Mouse (Mus musculus) liver, embryonic 15.5 days (tissue): ENCODE measurements around the gene D630039A03Rik. TPM values are rescaled to one million over a fixed set of nuclear protein-coding genes. Genes with fewer than 3 reads are reported as not detected.
A peak's percentile ranks its signal among the peaks of the same experiment; 100 is the strongest.

Source experiments
- ATAC-seq: fragments of 200-750 bp; cut with Nextera tagmentation; 2 replicates; pipeline ENCODE4 v1.8.0; 2017; ENCODE audit warnings: moderate number of reproducible peaks, mild to moderate bottlenecking, moderate library complexity; ENCODE audit not compliant: insufficient read depth
- H3K27ac ChIP-seq: fragments of 300-500 bp; sonication (generic); replicated peaks from 2 replicates; pipeline ENCODE4 v1.5.1; 2015; ENCODE audit warnings: mild to moderate bottlenecking, inconsistent platforms
- H3K27me3 ChIP-seq: fragments of 300-500 bp; sonication (generic); 2 replicates; pipeline ENCODE4 v1.6.1; 2015; ENCODE audit warnings: mild to moderate bottlenecking, inconsistent platforms
- H3K36me3 ChIP-seq: fragments of 300-500 bp; sonication (generic); replicated peaks from 2 replicates; pipeline ENCODE4 v1.6.1; 2015; ENCODE audit warnings: moderate library complexity, mild to moderate bottlenecking, inconsistent platforms
- H3K4me1 ChIP-seq: fragments of 300-500 bp; sonication (generic); replicated peaks from 2 replicates; pipeline ENCODE4 v1.6.1; 2015; ENCODE audit warnings: inconsistent platforms
- H3K4me2 ChIP-seq: fragments of 300-500 bp; sonication (generic); 2 replicates; pipeline ENCODE4 v1.6.1; 2015; ENCODE audit warnings: moderate library complexity, mild to moderate bottlenecking, inconsistent platforms
- H3K4me3 ChIP-seq: fragments of 300-500 bp; sonication (generic); replicated peaks from 2 replicates; pipeline ENCODE4 v1.5.1; 2015; ENCODE audit warnings: mild to moderate bottlenecking, inconsistent platforms
- H3K9ac ChIP-seq: fragments of 300-500 bp; sonication (generic); 2 replicates; pipeline ENCODE4 v1.6.1; 2015; ENCODE audit warnings: moderate library complexity, mild to moderate bottlenecking, inconsistent platforms
- H3K9me3 ChIP-seq: fragments of 300-500 bp; sonication (generic); replicated peaks from 2 replicates; pipeline ENCODE4 v1.6.1; 2016; ENCODE audit warnings: inconsistent platforms
- WGBS: fragments of 180-500 bp; shearing (Covaris S2); methylation state at CpG from one replicate; pipeline ENCODE4 v1.1.7; 2015; ENCODE audit warnings: mixed read lengths; ENCODE audit not compliant: insufficient replicate concordance; 5-methylcytosine and 5-hydroxymethylcytosine counted together
- polyA plus RNA-seq: library from polyadenylated mRNA; unstranded; fragments of >200 nt; fragmentation: Nextera tagmentation; extraction: Ambion mirVana; gene quantifications from 2 replicates; pipeline ENCODE4 v1.2.1, GENCODE M21; 2015

The D630039A03Rik gene
- polyA plus RNA-seq, 1 experiment from 2014 or later: 0.13 TPM

- Histone ChIP-seq H3K4me3 (peak overlapping the region; percentile 88; the same call in 1 of the 2 replicates), H3K4me2 (peak overlapping the region; percentile 93), H3K27ac (0 out of 2 replicates have a peak overlapping the region, but pooled peaks have one; percentile 6), H3K36me3 (peaks cover 45% of the 10 kb centered on the region), H3K4me1 (peaks cover 52% of the 10 kb centered on the region), H3K27me3 (peaks cover 6% of the 10 kb centered on the region; the same call in 1 of the 2 replicates), H3K9me3 (no peaks in the 10 kb centered on the region), H3K9ac (no peak overlapping the region)
- WGBS: 83% methylated on average over 7 of the region's 7 CpGs
- ATAC-seq: no peak
These were observed 37.7 kb upstream of the D630039A03Rik start for GRCm38 (mm10) chr4:57953796-57954195.

- H3K9ac ChIP-seq: no peak overlapping the region
- peaks cover 50% of the 10 kb centered on the region for H3K36me3 ChIP-seq
- peaks cover 51% of the 10 kb centered on the region for H3K4me1 ChIP-seq
- no peak overlapping the region for H3K4me2 ChIP-seq
- no peak for ATAC-seq
- 92% methylated on average over 1 of the region's 1 CpGs for WGBS
- H3K27ac ChIP-seq: no peak overlapping the region
- 0 out of 2 replicates have a peak, but pooled peaks cover under 1% of the 10 kb centered on the region for H3K27me3 ChIP-seq
- no peaks in the 10 kb centered on the region for H3K9me3 ChIP-seq
- H3K4me3 ChIP-seq: no peak overlapping the region
These were observed 36.8 kb upstream of the D630039A03Rik start for GRCm38 (mm10) chr4:57952891-57953290.

GRCm38 (mm10) chr4:57952416-57952815 lies 36.3 kb upstream of the D630039A03Rik start:
- ATAC-seq: no peak
- H3K27ac ChIP-seq: no peak overlapping the region
- H3K4me2 ChIP-seq: no peak overlapping the region
- no peak overlapping the region for H3K9ac ChIP-seq
- peaks cover 47% of the 10 kb centered on the region for H3K4me1 ChIP-seq
- no peak overlapping the region for H3K4me3 ChIP-seq
- peaks cover 54% of the 10 kb centered on the region for H3K36me3 ChIP-seq
- H3K9me3 ChIP-seq: no peaks in the 10 kb centered on the region
- no peaks in the 10 kb centered on the region for H3K27me3 ChIP-seq
- WGBS: 78% methylated on average over 3 of the region's 3 CpGs

- Histone ChIP-seq H3K27me3 (no peaks in the 10 kb centered on the region), H3K9me3 (no peaks in the 10 kb centered on the region), H3K27ac (no peak overlapping the region), H3K9ac (no peak overlapping the region), H3K36me3 (peaks cover 78% of the 10 kb centered on the region), H3K4me1 (peaks cover 33% of the 10 kb centered on the region), H3K4me2 (no peak overlapping the region), H3K4me3 (no peak overlapping the region)
- WGBS: 85% methylated on average over 6 of the region's 6 CpGs
- no peak for ATAC-seq
These were observed 33.8 kb upstream of the D630039A03Rik start for GRCm38 (mm10) chr4:57949866-57950265.

DNA sequence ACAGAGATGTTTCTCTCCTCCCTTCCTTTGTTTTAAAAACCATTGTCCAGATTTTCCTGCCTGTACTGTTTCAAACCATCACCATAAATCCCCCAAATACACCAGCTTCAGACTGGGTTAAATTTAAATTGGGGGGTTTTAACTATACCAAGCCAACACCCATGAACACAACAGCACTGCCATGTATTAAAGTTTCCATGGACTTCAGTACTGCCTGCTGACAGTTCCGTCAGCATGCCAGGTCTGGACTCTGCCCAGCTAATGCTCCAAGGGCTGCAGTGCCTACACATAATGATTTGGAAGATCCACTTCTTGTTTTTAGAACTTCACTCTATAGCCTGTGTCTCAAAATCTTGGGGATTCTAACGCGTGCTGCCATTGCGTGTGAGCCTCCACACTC lies 31.4 kb upstream of the D630039A03Rik start:
- ATAC-seq: no peak
- H3K9me3 ChIP-seq: no peaks in the 10 kb centered on the region
- H3K36me3 ChIP-seq: peaks cover 89% of the 10 kb centered on the region
- H3K4me3 ChIP-seq: no peak overlapping the region
- H3K9ac ChIP-seq: no peak overlapping the region
- 88% methylated on average over 4 of the region's 4 CpGs for WGBS
- no peak overlapping the region for H3K27ac ChIP-seq
- H3K27me3 ChIP-seq: no peaks in the 10 kb centered on the region
- peaks cover 14% of the 10 kb centered on the region for H3K4me1 ChIP-seq
- no peak overlapping the region for H3K4me2 ChIP-seq

GRCm38 (mm10) chr4:57947036-57947435 lies 30.9 kb upstream of the D630039A03Rik start:
- H3K36me3 ChIP-seq: peaks cover 84% of the 10 kb centered on the region
- H3K9me3 ChIP-seq: no peaks in the 10 kb centered on the region
- no peaks in the 10 kb centered on the region for H3K27me3 ChIP-seq
- H3K4me2 ChIP-seq: no peak overlapping the region
- peaks cover 9% of the 10 kb centered on the region; the same call in 1 of the 2 replicates for H3K4me1 ChIP-seq
- WGBS: 71% methylated on average over 10 of the region's 10 CpGs
- no peak overlapping the region for H3K4me3 ChIP-seq
- no peak overlapping the region for H3K9ac ChIP-seq
- H3K27ac ChIP-seq: no peak overlapping the region
- ATAC-seq: no peak

- Histone ChIP-seq H3K36me3 (peaks cover 47% of the 10 kb centered on the region), H3K4me1 (no peaks in the 10 kb centered on the region), H3K27ac (no peak overlapping the region), H3K4me3 (no peak overlapping the region), H3K27me3 (no peaks in the 10 kb centered on the region), H3K9me3 (no peaks in the 10 kb centered on the region), H3K9ac (no peak overlapping the region), H3K4me2 (no peak overlapping the region)
- ATAC-seq: no peak
- WGBS: 78% methylated on average over 2 of the region's 2 CpGs
These were observed 26.8 kb upstream of the D630039A03Rik start for GRCm38 (mm10) chr4:57942892-57943291.

GRCm38 (mm10) chr4:57940631-57941030 lies 24.5 kb upstream of the D630039A03Rik start:
- Histone ChIP-seq H3K9ac (no peak overlapping the region), H3K9me3 (no peaks in the 10 kb centered on the region), H3K4me3 (no peak overlapping the region), H3K27ac (no peak overlapping the region), H3K4me2 (no peak overlapping the region), H3K4me1 (no peaks in the 10 kb centered on the region), H3K27me3 (no peaks in the 10 kb centered on the region), H3K36me3 (peaks cover 27% of the 10 kb centered on the region)
- ATAC-seq: no peak
- WGBS: 42% methylated on average over 4 of the region's 4 CpGs

- Histone ChIP-seq H3K9me3 (no peaks in the 10 kb centered on the region), H3K9ac (no peak overlapping the region), H3K4me2 (no peak overlapping the region), H3K27me3 (no peaks in the 10 kb centered on the region), H3K27ac (no peak overlapping the region), H3K36me3 (no peaks in the 10 kb centered on the region), H3K4me3 (no peak overlapping the region), H3K4me1 (no peaks in the 10 kb centered on the region)
- no peak for ATAC-seq
- 66% methylated on average over 6 of the region's 6 CpGs for WGBS
These were observed 21.2 kb upstream of the D630039A03Rik start for GRCm38 (mm10) chr4:57937292-57937691.

- H3K9ac ChIP-seq: no peak overlapping the region
- H3K4me3 ChIP-seq: no peak overlapping the region
- H3K9me3 ChIP-seq: no peaks in the 10 kb centered on the region
- H3K4me1 ChIP-seq: no peaks in the 10 kb centered on the region
- no peak overlapping the region for H3K27ac ChIP-seq
- H3K4me2 ChIP-seq: no peak overlapping the region
- ATAC-seq: no peak
- no peaks in the 10 kb centered on the region for H3K27me3 ChIP-seq
- no peaks in the 10 kb centered on the region for H3K36me3 ChIP-seq
- WGBS: 43% methylated on average over 5 of the region's 5 CpGs
These were observed 18.1 kb upstream of the D630039A03Rik start for GRCm38 (mm10) chr4:57934181-57934580.

DNA sequence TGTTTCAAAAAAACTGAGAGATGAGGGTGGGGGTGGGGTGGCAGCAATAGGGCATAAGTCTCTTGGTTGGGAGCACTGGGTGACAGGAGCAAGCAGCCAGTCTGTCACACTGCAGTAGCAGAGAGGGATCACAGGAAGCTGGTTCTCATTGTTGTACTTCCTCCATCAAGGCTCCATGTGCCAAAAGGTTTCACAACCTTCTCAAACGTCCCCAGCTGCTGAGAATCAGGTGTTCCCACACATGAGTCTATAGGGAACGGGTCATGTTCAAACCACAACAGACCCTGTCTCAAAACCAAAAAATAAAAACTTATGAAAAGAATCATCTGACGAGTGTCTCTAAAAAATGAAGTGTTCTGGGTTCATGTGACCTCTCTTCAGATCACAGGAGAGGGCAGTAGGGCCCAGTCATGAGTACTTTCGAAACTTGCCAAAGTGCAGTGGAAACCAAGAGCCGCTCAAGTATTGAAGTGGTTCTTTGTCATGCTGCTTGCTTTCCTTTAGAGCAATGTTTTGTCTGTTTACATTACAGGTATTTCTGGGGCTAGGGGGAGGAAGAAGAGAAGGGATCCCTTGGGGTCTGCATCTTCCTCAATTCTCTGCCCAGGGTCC lies 14.6 kb upstream of the D630039A03Rik start:
- Histone ChIP-seq H3K27ac (no peak overlapping the region), H3K4me1 (no peaks in the 10 kb centered on the region), H3K4me2 (no peak overlapping the region), H3K27me3 (no peaks in the 10 kb centered on the region), H3K9me3 (no peaks in the 10 kb centered on the region), H3K36me3 (no peaks in the 10 kb centered on the region), H3K4me3 (no peak overlapping the region), H3K9ac (no peak overlapping the region)
- 33% methylated on average over 5 of the region's 5 CpGs for WGBS
- ATAC-seq: no peak
